Mouse (Mus musculus): ENCODE results near the gene Zfp54. TPM values are rescaled to one million over a fixed set of nuclear protein-coding genes. Genes with fewer than 3 reads are reported as not detected.

The Zfp54 gene
- total RNA-seq, 2 experiments from 2014 or later: 0.64 to 1.0 TPM

Other genes starting within 250 kb of the Zfp54 start
- not detected for gene Vmn1r234, start 197.1 kb upstream of the Zfp54 start, total RNA-seq (2021)
- not detected for gene Vmn1r235, start 166.8 kb upstream of the Zfp54 start, total RNA-seq (2021)
- gene Vmn1r236, start 140.3 kb upstream of the Zfp54 start, total RNA-seq (2021): not detected
- gene Vmn1r237, start 111.4 kb upstream of the Zfp54 start, total RNA-seq (2021): not detected
- gene Zfp677, start 39.5 kb upstream of the Zfp54 start, total RNA-seq (2021): 1 to 10 TPM; 1.2 to 1.3 TPM
- 1 to 10 TPM; 4.0 to 4.6 TPM for gene Zfp51, start 27.1 kb downstream of the Zfp54 start, total RNA-seq (2021)
- 1 to 10 TPM; 4.0 to 4.7 TPM for gene Zfp53, start 65.8 kb downstream of the Zfp54 start, total RNA-seq (2021)
- gene Zfp52, start 112.3 kb downstream of the Zfp54 start, total RNA-seq (2021): 1 to 10 TPM; 6.0 to 6.3 TPM
- gene Zfp948, start 143.8 kb downstream of the Zfp54 start, total RNA-seq (2021): 10 to 100 TPM; 11.9 to 12.1 TPM
- gene Zfp983, start 227.4 kb downstream of the Zfp54 start, total RNA-seq (2021): 10 to 100 TPM; 10.9 to 13.8 TPM